Mouse (Mus musculus) retina, postnatal 7 days (tissue): ENCODE measurements around the gene Vmn1r193.
"Not testable (repeated sequence)": the region's sequence is repeated elsewhere in the genome, so short reads cannot be mapped to it uniquely, and the experiment has no call there.

Experiments
- DNase-seq: peaks from one replicate; pipeline ENCODE4 v3.0.0-alpha.2; 2012; ENCODE audit warnings: low read depth, low spot score

The Vmn1r193 gene

DNA sequence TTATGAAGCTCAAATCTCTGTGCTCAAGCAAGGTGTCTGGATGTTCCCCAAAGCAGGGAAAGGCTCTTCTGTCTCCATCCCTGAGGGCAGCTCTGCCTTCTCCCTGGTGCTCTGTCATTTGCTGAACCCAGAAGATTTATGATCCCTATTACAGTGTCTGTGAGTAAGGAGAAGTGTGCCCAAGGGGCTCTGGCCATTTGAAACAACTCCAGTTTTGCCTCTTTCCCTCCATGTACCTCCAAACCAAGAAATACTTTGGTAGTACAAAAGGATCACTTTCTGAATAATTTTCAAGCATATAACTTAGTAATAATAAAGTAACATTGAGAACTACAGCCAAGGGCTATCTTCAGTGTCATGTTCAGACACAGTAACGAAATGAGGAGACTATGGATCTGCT, at the start of gene Vmn1r193:
TSS of gene Vmn1r193 (minus strand) at position 101 of the 400 bp plus-strand sequence.
- DNase-seq = not testable (repeated sequence)

GRCm38 (mm10) chr13:22271721-22272120, 48.8 kb upstream of the Vmn1r193 start:
- no peak for DNase-seq

- DNase-seq = not testable (repeated sequence)
Observed at GRCm38 (mm10) chr13:22270222-22270621, 47.3 kb upstream of the Vmn1r193 start, which contains the start of gene Vmn1r195. Gene Vmn1r195, plus strand, starts transcription at chr13:22270522.

DNA sequence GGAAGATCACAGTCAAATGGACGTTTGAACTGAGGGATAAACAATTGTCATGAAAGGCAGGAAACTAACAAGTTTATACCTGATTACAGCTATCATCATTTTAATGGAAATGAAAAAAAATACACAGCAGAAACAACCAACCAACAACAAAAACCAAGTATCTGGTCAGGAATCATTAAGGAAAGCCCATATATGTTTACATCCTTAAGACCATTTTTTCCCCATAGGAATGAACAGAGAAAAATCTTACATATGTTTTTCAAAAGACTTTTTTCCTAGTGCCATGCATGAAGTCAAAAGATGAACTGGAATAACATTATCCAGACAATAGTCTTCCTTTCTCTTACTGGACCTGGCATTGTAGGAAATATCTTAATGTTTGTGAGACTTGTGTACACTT, 21.0 kb upstream of the Vmn1r193 start, which contains the start of gene Vmn1r194:
TSS of gene Vmn1r194 (plus strand) at position 301 of the 400 bp plus-strand sequence.
- DNase-seq = no peak

- not testable (repeated sequence) for DNase-seq
Observed at GRCm38 (mm10) chr13:22192756-22193155, 30.2 kb downstream of the Vmn1r193 start.

- DNase-seq = no peak
Observed at GRCm38 (mm10) chr13:22191041-22191440, 31.9 kb downstream of the Vmn1r193 start, which contains the start of gene Vmn1r192. Gene Vmn1r192, minus strand, starts transcription at chr13:22191141.

DNA sequence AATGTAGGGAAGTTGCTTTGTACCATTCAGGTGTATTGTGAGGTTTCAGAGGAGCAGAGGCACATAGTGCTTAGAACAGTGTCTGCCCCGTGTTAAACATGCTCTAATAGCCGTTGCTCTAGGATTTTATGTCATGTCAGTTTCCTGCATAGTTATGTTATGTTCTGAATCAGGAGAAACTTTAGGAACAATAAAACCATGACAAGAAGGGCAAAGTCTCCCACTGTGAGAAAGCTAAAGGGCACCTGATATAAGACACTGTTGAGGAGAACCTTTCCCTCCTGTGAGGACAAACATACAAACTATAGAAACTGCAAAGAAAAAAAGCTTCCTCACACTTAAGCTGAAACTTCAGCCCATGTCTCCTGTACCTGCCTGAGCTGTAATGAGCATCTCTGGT, 32.6 kb downstream of the Vmn1r193 start:
- DNase-seq = no peak

GRCm38 (mm10) chr13:22189313-22189712, 33.6 kb downstream of the Vmn1r193 start:
- DNase-seq = no peak

DNA sequence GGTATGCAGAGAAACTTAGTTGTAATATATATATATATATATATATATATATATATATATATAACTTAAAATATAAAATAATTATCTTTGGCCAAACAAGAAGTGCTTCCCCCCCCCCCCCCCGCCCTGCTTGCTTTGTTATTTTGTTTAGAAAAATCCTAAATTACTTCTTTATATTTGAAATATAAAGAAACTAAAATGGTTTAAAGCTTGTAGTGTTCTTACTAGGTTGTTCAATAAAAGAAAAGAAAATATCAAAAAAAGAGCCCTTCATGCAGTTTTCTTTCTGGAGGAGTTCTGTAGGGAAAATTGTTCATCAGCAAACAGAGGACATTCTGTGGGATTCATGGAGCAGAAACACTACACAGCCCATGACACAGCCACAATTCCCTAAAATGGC, 39.1 kb downstream of the Vmn1r193 start, which contains the start of gene Vmn1r191:
TSS of gene Vmn1r191 (minus strand) at position 101 of the 400 bp plus-strand sequence.
- no peak for DNase-seq

DNA sequence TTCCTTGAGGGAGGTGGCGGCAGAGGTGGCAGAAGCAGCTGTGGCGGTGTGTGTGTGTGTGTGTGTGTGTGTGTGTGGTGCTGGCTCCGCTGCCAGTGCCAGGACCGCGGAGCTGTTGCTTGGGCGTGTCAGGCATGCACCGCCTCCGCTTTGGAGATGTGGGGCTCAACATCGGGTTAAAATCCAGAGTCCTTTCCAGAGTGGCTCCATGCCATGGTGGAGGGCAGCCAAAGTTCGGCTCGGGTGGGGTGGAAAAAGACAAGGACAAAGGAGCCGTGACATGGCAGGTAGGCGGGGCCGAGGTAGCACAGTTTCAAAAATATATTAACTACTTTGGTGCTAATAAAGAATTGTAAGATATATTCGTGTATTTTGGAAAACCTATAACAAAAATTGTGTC, 54.5 kb downstream of the Vmn1r193 start:
- DNase-seq = no peak
